Mouse (Mus musculus) MEL (cell line): ENCODE data around the gene Lypd6b.

ENCODE experiments used
- CHD2 ChIP-seq: IDR thresholded peaks from 2 replicates; pipeline ENCODE4 v1.6.1; 2011; ENCODE audit warnings: low read length, improper control_type of control experiment
- EP300 ChIP-seq, 2 experiments: IDR thresholded peaks; 2 replicates each; pipeline ENCODE4 v1.6.1; 2011; ENCODE audit warnings: improper control_type of control experiment in 2 of 2, low read length in 2 of 2, low read depth in 1 of 2, mild to moderate bottlenecking in 1 of 2
- GATA1 ChIP-seq: IDR thresholded peaks from 2 replicates; pipeline ENCODE4 v1.6.1; 2011; ENCODE audit warnings: low read depth, low read length, improper control_type of control experiment
- HCFC1 ChIP-seq: IDR thresholded peaks from 2 replicates; pipeline ENCODE4 v1.6.1; 2012; ENCODE audit warnings: low read depth, mild to moderate bottlenecking, inconsistent platforms, low read length, improper control_type of control experiment, moderate library complexity
- JUND ChIP-seq: IDR thresholded peaks from 2 replicates; pipeline ENCODE4 v1.6.1; 2011; ENCODE audit warnings: low read depth, mild to moderate bottlenecking, improper control_type of control experiment, low read length
- MAZ ChIP-seq: IDR thresholded peaks from 2 replicates; pipeline ENCODE4 v1.6.1; 2012; ENCODE audit warnings: low read depth, mild to moderate bottlenecking, inconsistent platforms, low read length, improper control_type of control experiment
- POLR2A ChIP-seq, 2 experiments: IDR thresholded peaks; 2 replicates each; pipeline ENCODE4 v1.6.1; 2011 to 2012; ENCODE audit warnings: low read length in 2 of 2, mild to moderate bottlenecking in 2 of 2, control low read depth in 1 of 2, improper control_type of control experiment in 1 of 2, low read depth in 1 of 2, moderate library complexity in 1 of 2; ENCODE audit not compliant: control insufficient read depth in 1 of 2, insufficient read depth in 1 of 2, poor library complexity in 1 of 2
- SMC3 ChIP-seq: IDR thresholded peaks from 2 replicates; pipeline ENCODE4 v1.6.1; 2011; ENCODE audit warnings: low read depth, low read length, improper control_type of control experiment
- USF2 ChIP-seq, 2 experiments: IDR thresholded peaks; 2 replicates each; pipeline ENCODE4 v1.6.1; 2011 to 2012; ENCODE audit warnings: improper control_type of control experiment in 2 of 2, low read length in 2 of 2, borderline replicate concordance in 1 of 2, inconsistent platforms in 1 of 2, low read depth in 1 of 2, mild to moderate bottlenecking in 1 of 2; ENCODE audit not compliant: insufficient read depth in 1 of 2
- ZC3H11A ChIP-seq: IDR thresholded peaks from 2 replicates; pipeline ENCODE4 v1.6.1; 2012; ENCODE audit warnings: low read depth, mild to moderate bottlenecking, inconsistent platforms, low read length, improper control_type of control experiment
- ZKSCAN1 ChIP-seq: IDR thresholded peaks from 2 replicates; pipeline ENCODE4 v1.6.1; 2012; ENCODE audit warnings: low read depth, mild to moderate bottlenecking, inconsistent platforms, low read length, improper control_type of control experiment, moderate library complexity
- ZNF384 ChIP-seq: IDR thresholded peaks from 2 replicates; pipeline ENCODE4 v1.6.1; 2012; ENCODE audit warnings: low read depth, mild to moderate bottlenecking, inconsistent platforms, low read length, improper control_type of control experiment

DNA sequence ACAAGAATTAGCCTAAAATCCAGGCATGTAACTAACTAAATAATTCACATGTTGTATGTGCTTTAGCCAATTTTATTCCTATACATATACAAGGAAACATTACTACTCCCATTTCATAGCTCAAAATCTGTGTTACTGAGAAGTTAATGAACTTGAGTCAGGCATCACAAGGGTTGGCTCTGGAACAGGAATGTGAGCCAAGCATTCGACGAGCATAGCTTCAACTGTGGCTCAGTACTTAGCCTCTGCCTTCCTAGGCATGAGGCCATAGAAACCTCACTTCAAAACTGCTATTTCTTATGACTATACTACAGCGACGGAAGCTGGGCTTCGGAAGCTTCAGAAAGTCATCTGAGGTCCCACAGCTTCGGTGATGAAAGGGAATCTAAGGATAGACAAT lies 152.9 kb downstream of the Lypd6b start:
- TF ChIP-seq ZC3H11A (no peak), CHD2 (no peak), POLR2A (IDR thresholded peaks at IDR 0.05; ENCODE audit: control insufficient read depth in 1 of 2, insufficient read depth in 1 of 2, low read depth in 1 of 2, low read length in 2 of 2, poor library complexity in 1 of 2) (no peak), EP300 (IDR thresholded peaks at IDR 0.05; ENCODE audit: low read depth in 1 of 2, low read length in 2 of 2) (no peak), ZNF384 (no peak), GATA1 (no peak), HCFC1 (no peak), SMC3 (no peak), MAZ (no peak), USF2 (IDR thresholded peaks at IDR 0.05; ENCODE audit: borderline replicate concordance in 1 of 2, insufficient read depth in 1 of 2, low read depth in 1 of 2, low read length in 2 of 2) (no peak), ZKSCAN1 (no peak), JUND (no peak)
